Mouse (Mus musculus) ovary, postnatal 36 days (tissue): ENCODE measurements around the gene Tsr2.

Source experiments
- DNase-seq: peaks from one replicate; pipeline ENCODE4 v3.0.0; 2022; ENCODE audit warnings: low spot score, mixed read lengths

Gene Tsr2

DNA sequence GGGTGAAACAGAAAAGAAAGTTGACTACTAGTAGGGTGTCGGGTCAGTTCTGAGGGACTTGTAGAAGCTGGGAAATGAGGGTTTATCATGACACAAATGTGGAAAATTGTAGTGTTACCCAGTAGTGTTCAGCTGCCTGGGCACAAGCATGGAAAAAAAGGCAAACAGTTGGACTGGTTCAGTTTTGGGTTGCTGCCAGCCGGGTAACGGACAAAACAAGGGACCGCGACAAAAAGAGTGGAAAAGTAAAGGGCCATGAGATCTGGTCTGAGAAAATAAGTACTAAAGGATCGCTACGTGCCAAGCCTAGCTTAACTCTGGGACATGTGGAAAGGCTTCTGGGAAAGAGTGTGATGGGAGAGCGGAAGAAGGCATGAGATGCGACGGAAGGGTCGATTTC, 50.0 kb downstream of the Tsr2 start:
- DNase-seq, result no peak

DNA sequence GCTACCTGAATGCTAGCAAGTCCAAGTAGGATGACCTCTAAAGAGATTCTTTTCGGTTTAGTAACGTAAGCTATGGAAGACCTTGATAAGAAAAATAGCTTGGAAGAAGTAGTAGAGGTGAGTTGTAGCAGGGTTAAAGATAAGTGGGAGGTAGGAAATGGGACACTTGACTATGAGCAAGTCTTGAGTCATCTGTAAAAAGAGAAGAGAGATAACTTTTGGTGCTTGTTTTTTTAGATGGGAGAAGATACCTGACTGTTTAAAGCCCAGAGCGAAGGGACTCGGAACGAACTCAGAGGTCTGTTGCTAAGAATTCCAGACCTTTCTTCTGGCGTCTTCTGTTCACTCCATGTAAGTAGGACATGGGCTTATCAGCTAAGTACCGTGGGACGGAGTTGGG, 50.5 kb downstream of the Tsr2 start, which contains the start of gene Fgd1:
Fgd1 (plus strand) TSS at position 301 of the 400 bp plus-strand sequence.
- DNase-seq, result no peak

DNA sequence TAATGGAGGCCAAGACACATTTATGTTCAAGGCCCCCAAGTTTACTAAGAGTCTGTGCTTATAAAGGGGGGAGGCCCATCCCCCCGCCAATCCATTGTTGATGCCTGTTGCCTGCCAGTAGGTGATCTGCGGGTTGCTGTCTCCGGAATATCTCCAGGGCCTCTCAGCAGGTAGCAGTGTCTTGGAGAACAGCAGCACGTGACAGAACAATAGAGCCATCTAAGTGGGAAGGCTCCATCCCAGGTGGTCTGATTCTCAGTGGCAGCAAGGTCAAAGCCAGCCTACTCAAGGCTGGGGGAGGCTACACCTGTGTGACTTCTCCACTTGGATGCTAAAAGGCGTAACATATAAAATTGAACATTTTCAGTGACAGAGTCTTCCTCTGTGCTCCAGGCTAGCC, 55.1 kb downstream of the Tsr2 start:
- DNase-seq, result no peak
